Mouse (Mus musculus) liver, embryonic 14.5 days (tissue): Measurements from ENCODE around the gene Cgas. TPM values are rescaled to one million over a fixed set of nuclear protein-coding genes. Genes with fewer than 3 reads are reported as not detected.

ENCODE experiments used
- ATAC-seq: fragments of 200-750 bp; cut with Nextera tagmentation; 2 replicates; pipeline ENCODE4 v1.8.0; 2017; ENCODE audit warnings: moderate number of reproducible peaks, mild to moderate bottlenecking, moderate library complexity; ENCODE audit not compliant: insufficient read depth
- DNase-seq, 3 experiments: peaks; one replicate each; pipeline ENCODE4 v3.0.0-alpha.2; 2012 to 2013; ENCODE audit warnings: low read depth in 3 of 3, low spot score in 3 of 3
- H3K27ac ChIP-seq: fragments of 300-500 bp; sonication (generic); 2 replicates; pipeline ENCODE4 v1.5.1; 2014; ENCODE audit warnings: moderate library complexity, mild to moderate bottlenecking, control low read depth, inconsistent platforms
- H3K27me3 ChIP-seq: fragments of 300-500 bp; sonication (generic); 2 replicates; pipeline ENCODE4 v1.6.1; 2014; ENCODE audit warnings: mild to moderate bottlenecking, low read length, moderate library complexity; ENCODE audit not compliant: control insufficient read depth, insufficient read depth
- H3K36me3 ChIP-seq: fragments of 300-500 bp; sonication (generic); replicated peaks from 2 replicates; pipeline ENCODE4 v1.6.1; 2014; ENCODE audit warnings: low read depth; ENCODE audit not compliant: control insufficient read depth, insufficient read depth
- H3K4me1 ChIP-seq, 2 experiments: fragments of 200-500 bp in 1 of 2; fragments of 300-500 bp in 1 of 2; sonication (generic) in 1 of 2; replicated peaks; 2 replicates each; pipeline ENCODE4 v1.6.1; 2012 to 2014; ENCODE audit warnings: antibody characterized with exemption in 1 of 2, inconsistent platforms in 1 of 2, low read length in 1 of 2; ENCODE audit not compliant: control insufficient read depth in 2 of 2, insufficient read depth in 2 of 2
- H3K4me2 ChIP-seq: fragments of 300-500 bp; sonication (generic); 2 replicates; pipeline ENCODE4 v1.6.1; 2014; ENCODE audit warnings: low read depth, mild to moderate bottlenecking, control low read depth, moderate library complexity
- H3K4me3 ChIP-seq, 2 experiments: fragments of 200-500 bp in 1 of 2; fragments of 300-500 bp in 1 of 2; sonication (generic) in 1 of 2; 2 replicates each; pipeline ENCODE4 v1.5.1; 2012 to 2014; ENCODE audit warnings: low read depth in 2 of 2, low read length in 2 of 2, mild to moderate bottlenecking in 2 of 2, control low read depth in 1 of 2, inconsistent platforms in 1 of 2, moderate library complexity in 1 of 2; ENCODE audit not compliant: insufficient read depth in 1 of 2
- H3K9ac ChIP-seq: fragments of 300-500 bp; sonication (generic); replicated peaks from 2 replicates; pipeline ENCODE4 v1.6.1; 2014; ENCODE audit warnings: mild to moderate bottlenecking, control low read depth, moderate library complexity
- H3K9me3 ChIP-seq: fragments of 300-500 bp; sonication (generic); 2 replicates; pipeline ENCODE4 v1.6.1; 2016; ENCODE audit warnings: low read length, mixed read lengths; ENCODE audit not compliant: control insufficient read depth
- CTCF ChIP-seq: IDR thresholded peaks from 2 replicates; pipeline ENCODE4 v1.5.1; 2016; ENCODE audit warnings: antibody characterized with exemption, low read depth, control low read depth
- EP300 ChIP-seq: IDR thresholded peaks from 2 replicates; pipeline ENCODE4 v1.6.1; 2016; ENCODE audit warnings: antibody characterized with exemption, low read depth
- WGBS: fragments of 180-500 bp; shearing (Covaris S2); extraction: QIAGEN DNeasy Blood & Tissue Kit; methylation state at CpG from one replicate; pipeline ENCODE4 v1.1.7; 2014; ENCODE audit not compliant: insufficient replicate concordance; 5-methylcytosine and 5-hydroxymethylcytosine counted together
- polyA plus RNA-seq, 2 experiments: library from polyadenylated mRNA; depleted of rRNA in 1 of 2; stranded (reverse) in 1 of 2; unstranded in 1 of 2; fragments of >200 nt; fragmentation: Nextera tagmentation in 1 of 2; extraction: Ambion mirVana in 1 of 2; gene quantifications; 2 replicates each; pipeline versions ENCODE4 v1.2.1 to v1.2.3; 2012 to 2014

Cgas gene
- polyA plus RNA-seq, 2 experiments, result 0.66 to 1.0 TPM

- Histone ChIP-seq H3K4me1 (no peaks in the 10 kb centered on the region), H3K4me2 (no peak overlapping the region), H3K4me3 (no peak overlapping the region), H3K27ac (no peak overlapping the region), H3K36me3 (no peaks in the 10 kb centered on the region), H3K9me3 (no peaks in the 10 kb centered on the region), H3K9ac (no peak overlapping the region), H3K27me3 (peaks cover 43% of the 10 kb centered on the region)
- DNase-seq (no peak), ATAC-seq (no peak)
- 33% methylated on average over 11 of the region's 11 CpGs for WGBS
- TF ChIP-seq EP300 (no peak), CTCF (no peak)
Measured at GRCm38 (mm10) chr9:78395244-78395629, 47.8 kb downstream of the Cgas start.

DNA sequence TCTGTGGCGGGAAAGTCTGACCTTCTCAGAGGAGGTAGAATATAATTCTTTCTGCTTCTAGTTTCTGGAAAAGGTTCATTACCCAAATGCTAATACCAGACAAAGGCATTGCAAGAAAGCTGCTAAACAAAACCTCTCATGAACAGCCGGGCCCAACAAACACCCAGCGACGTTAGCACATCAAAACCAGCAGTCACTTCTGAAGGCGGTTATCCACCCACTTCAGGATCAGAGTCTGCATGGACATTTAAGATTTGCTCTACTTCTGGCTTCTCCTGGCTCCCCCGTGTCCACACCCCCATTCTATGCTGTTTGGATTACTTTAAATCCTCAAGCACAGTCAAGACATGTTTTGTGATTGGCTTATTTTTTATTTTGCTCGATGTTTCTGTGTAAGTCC, 48.4 kb downstream of the Cgas start:
- no peak for ATAC-seq
- no peaks in the 10 kb centered on the region for H3K9me3 ChIP-seq
- H3K27me3 ChIP-seq, result peaks cover 43% of the 10 kb centered on the region
- TF ChIP-seq CTCF (no peak), EP300 (no peak)
- WGBS, result 41% methylated on average over 7 of the region's 7 CpGs
- H3K9ac ChIP-seq, result no peak overlapping the region
- H3K4me2 ChIP-seq, result no peak overlapping the region
- H3K27ac ChIP-seq, result no peak overlapping the region
- H3K4me3 ChIP-seq, result no peak overlapping the region
- DNase-seq, result no peak
- no peaks in the 10 kb centered on the region for H3K36me3 ChIP-seq
- no peaks in the 10 kb centered on the region for H3K4me1 ChIP-seq

DNA sequence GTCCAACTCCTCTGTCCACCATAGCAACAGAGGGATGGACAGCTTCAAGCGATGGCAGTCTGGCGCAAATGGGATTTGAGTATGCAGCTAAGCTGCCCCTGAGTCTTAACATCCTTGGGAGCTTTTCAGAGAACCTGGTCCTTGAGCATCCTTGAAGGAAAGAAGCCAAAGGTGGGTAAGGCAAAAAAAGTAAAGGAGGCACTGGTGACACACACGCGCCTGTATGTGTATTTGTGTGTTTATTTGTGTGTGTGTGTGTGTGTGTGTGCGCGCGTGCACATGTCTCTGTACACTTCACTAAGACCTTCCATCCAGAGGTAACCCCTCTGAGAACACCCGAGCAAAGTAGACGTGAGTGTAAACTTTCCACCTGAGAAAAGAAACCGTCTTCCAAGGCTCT, 49.3 kb downstream of the Cgas start:
- ATAC-seq, result no peak
- TF ChIP-seq CTCF, result no peak
- no peak for TF ChIP-seq EP300
- no peak for DNase-seq
- H3K4me3 ChIP-seq, result no peak overlapping the region
- no peaks in the 10 kb centered on the region for H3K4me1 ChIP-seq
- H3K4me2 ChIP-seq, result no peak overlapping the region
- H3K9ac ChIP-seq, result no peak overlapping the region
- 74% methylated on average over 10 of the region's 10 CpGs for WGBS
- no peak overlapping the region for H3K27ac ChIP-seq
- peaks cover 43% of the 10 kb centered on the region for H3K27me3 ChIP-seq
- no peaks in the 10 kb centered on the region for H3K9me3 ChIP-seq
- H3K36me3 ChIP-seq, result no peaks in the 10 kb centered on the region

DNA sequence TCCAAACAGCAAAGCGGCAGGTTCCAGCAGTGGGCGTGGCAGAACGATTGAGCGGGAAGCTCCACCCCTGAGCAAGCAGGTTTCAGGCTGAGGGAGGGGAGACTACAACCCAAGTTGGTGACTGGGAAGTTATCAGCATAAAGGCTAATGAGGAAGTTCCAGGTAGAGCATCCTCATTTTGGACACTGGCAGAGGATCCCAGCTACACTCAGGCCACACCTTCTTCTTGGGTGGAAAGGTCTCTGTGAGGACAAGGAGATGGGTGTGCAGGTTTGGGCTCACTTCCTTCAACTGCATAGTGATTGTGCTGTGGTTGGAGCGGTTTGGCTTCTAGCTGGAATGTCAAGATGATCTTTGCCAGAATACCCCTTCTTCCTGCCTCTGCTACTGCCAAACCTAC, 53.1 kb downstream of the Cgas start:
- 32% methylated on average over 5 of the region's 5 CpGs for WGBS
- DNase-seq, result no peak
- no peak overlapping the region for H3K4me2 ChIP-seq
- H3K36me3 ChIP-seq, result no peaks in the 10 kb centered on the region
- no peak for TF ChIP-seq CTCF
- no peak for TF ChIP-seq EP300
- no peak overlapping the region for H3K9ac ChIP-seq
- H3K4me1 ChIP-seq, result no peaks in the 10 kb centered on the region
- ATAC-seq, result no peak
- H3K9me3 ChIP-seq, result no peaks in the 10 kb centered on the region
- H3K27me3 ChIP-seq, result peaks cover 15% of the 10 kb centered on the region
- no peak overlapping the region for H3K4me3 ChIP-seq
- H3K27ac ChIP-seq, result no peak overlapping the region

DNA sequence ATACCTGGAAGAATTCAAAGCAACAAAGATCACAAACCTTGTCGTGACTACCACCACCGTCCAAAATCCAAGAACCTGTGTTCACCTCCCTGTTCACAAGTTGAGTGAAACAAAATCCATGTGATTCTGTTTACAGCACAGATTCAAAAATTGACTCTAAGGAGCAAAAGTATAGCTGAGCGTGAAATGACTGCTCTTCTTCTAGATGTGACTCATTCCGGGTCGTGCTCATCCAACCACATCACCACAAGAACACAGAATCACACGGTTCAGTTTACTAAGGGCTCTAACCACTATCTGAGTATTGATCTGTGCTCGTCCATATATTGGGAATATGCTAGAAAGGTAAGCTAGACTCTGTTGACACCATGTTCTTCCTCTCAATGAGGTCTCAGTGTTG, 56.1 kb downstream of the Cgas start:
- no peaks in the 10 kb centered on the region for H3K4me1 ChIP-seq
- ATAC-seq (no peak), DNase-seq (no peak)
- WGBS, result 63% methylated on average over 7 of the region's 7 CpGs
- no peak overlapping the region for H3K4me2 ChIP-seq
- no peak for TF ChIP-seq CTCF
- no peak for TF ChIP-seq EP300
- H3K27me3 ChIP-seq, result no peaks in the 10 kb centered on the region
- H3K27ac ChIP-seq, result no peak overlapping the region
- no peak overlapping the region for H3K9ac ChIP-seq
- no peaks in the 10 kb centered on the region for H3K36me3 ChIP-seq
- no peaks in the 10 kb centered on the region for H3K9me3 ChIP-seq
- H3K4me3 ChIP-seq, result no peak overlapping the region
